In genomic region chr5:103910748-103911409, GRCm38 (mm10) we compare ENCODE assay signal across 8 mouse cellular contexts. TPM values are rescaled to one million over a fixed set of nuclear protein-coding genes. Genes with fewer than 3 reads are reported as not detected.
DNase-seq lines count a peak whose midpoint lies in the region; ATAC-seq and TF ChIP-seq lines count a peak whose summit lies in the region.

Klhl8 (minus strand) TSS chr5:103911259.

- peaks cover 11% of the 10 kb centered on the region for H3K4me1 ChIP-seq in lung, embryonic 15.5 days
- no peaks in the 10 kb centered on the region for H3K4me1 ChIP-seq in olfactory bulb, adult 2 months (ENCODE audit: control insufficient read depth, insufficient read depth, low read length)

- peak; percentile 90 for DNase-seq in MN1 (ENCODE audit: low spot score)
- DNase-seq in cerebellum, adult 8-10 months: peak; percentile 84
- peak; percentile 69 for DNase-seq in forelimb bud, embryonic 11.5 days (ENCODE audit: low read depth, low spot score)
- peak; percentile 55 for DNase-seq in layer of hippocampus, adult 9-10 months (ENCODE audit: low spot score)
- peak; percentile 50 to 64 for DNase-seq in thymus, adult 18-20 months

- H3K27ac ChIP-seq in lung, embryonic 15.5 days: peak within 1 kb of the TSS; percentile 34; the same call in 1 of the 2 replicates
- peak within 1 kb of the TSS; percentile 77; the same call in 1 of the 2 replicates for H3K27ac ChIP-seq in olfactory bulb, adult 2 months (ENCODE audit: insufficient read depth, low read depth, low read length)

- H3K4me3 ChIP-seq in lung, embryonic 15.5 days: peak within 1 kb of the TSS; percentile 70
- H3K4me3 ChIP-seq in olfactory bulb, adult 2 months (ENCODE audit: insufficient read depth, low read depth, low read length): peak within 1 kb of the TSS; percentile 100

- H3K27me3 ChIP-seq in lung, embryonic 15.5 days: peaks cover 11% of the 10 kb centered on the region; the same call in 1 of the 2 replicates

- H3K9ac ChIP-seq in lung, embryonic 15.5 days: peak within 1 kb of the TSS; percentile 73

- TF ChIP-seq POLR2A in olfactory bulb, adult 2 months (IDR thresholded peaks at IDR 0.05; ENCODE audit: insufficient read depth, low read depth, low read length): peak; percentile 75

- WGBS in lung, embryonic 15.5 days: under 1% methylated on average over 73 of the region's 86 CpGs
- under 1% methylated on average over 86 of the region's 86 CpGs for WGBS in olfactory bulb, adult 2 months

- no peak for TF ChIP-seq CTCF in olfactory bulb, adult 2 months (IDR thresholded peaks at IDR 0.05; ENCODE audit: insufficient read depth, low read depth, low read length)

- no peaks in the 10 kb centered on the region for H3K36me3 ChIP-seq in lung, embryonic 15.5 days

- H3K4me2 ChIP-seq in lung, embryonic 15.5 days: peak within 1 kb of the TSS; percentile 92

- peak; percentile 79 to 88 for ATAC-seq in hematopoietic stem cell, adult 5-6 weeks (replicated peaks in 1 of 2; ENCODE audit: insufficient read depth in 1 of 2, low FRiP score in 2 of 2, low TSS enrichment in 1 of 2, low read depth in 1 of 2, poor library complexity in 2 of 2, severe bottlenecking in 2 of 2)
- ATAC-seq in lung, embryonic 15.5 days (ENCODE audit: borderline replicate concordance, extremely low read depth, low FRiP score, low TSS enrichment): peak; percentile 95

- no peaks in the 10 kb centered on the region for H3K9me3 ChIP-seq in lung, embryonic 15.5 days

RNA-seq across cellular contexts. Expression of gene Klhl8, which starts in this region (rescaled TPM):
- 1.7 and 3.4 TPM in 2 replicates for total RNA-seq in hematopoietic stem cell, adult 5-6 weeks (2017)
- 10.2 and 10.8 TPM in 2 replicates for polyA plus RNA-seq in lung, embryonic 15.5 days (2015; fragmentation: Nextera tagmentation; extraction: Ambion mirVana)
- polyA plus RNA-seq in olfactory bulb, adult 2 months (2012; ENCODE audit: insufficient read depth, insufficient read length, low replicate concordance, missing spikeins): not detected in 2 replicates

Comparison
In these comparisons a context has a peak if more than half of its experiments do, and no peak if none do; other contexts are left out.
1. Peak in every context shown above with its lines: DNase-seq, ATAC-seq, H3K4me3 ChIP-seq and H3K27ac ChIP-seq.
2. RNA of gene Klhl8 (polyA plus RNA-seq): 10.2 to 10.8 TPM in lung, embryonic 15.5 days; not detected in olfactory bulb, adult 2 months; every median in the first group is over 10 times any median in the second.